Mouse (Mus musculus) adrenal gland, adult 2 months (tissue): Measurements from ENCODE around the gene Pdss2. TPM values are rescaled to one million over a fixed set of nuclear protein-coding genes. Genes with fewer than 3 reads are reported as not detected.

ENCODE experiments used
- DNase-seq: peaks from one replicate; pipeline ENCODE4 v3.0.0; 2021
- long read RNA-seq: library from polyadenylated mRNA; stranded (forward); transcript quantifications from one replicate; pipeline ENCODE4 v2.0.0, GENCODE M21; 2021
- polyA plus RNA-seq: library from polyadenylated mRNA; depleted of rRNA; stranded (reverse); fragments of >200 nt; gene quantifications from 2 replicates; pipeline ENCODE4 v1.2.3, GENCODE M21; 2012; rRNA removed
- total RNA-seq, 2 experiments: library from RNA; stranded (reverse); gene quantifications; 2 replicates each; pipeline ENCODE4 v1.2.3; 2021

Pdss2 gene
- total RNA-seq (10 to 100 TPM; 18.9 to 19.9 TPM), polyA plus RNA-seq (25.8 and 26.7 TPM in 2 replicates)
- long read RNA-seq, transcript Pdss2-201 (8 exons, 2,127 nt): major isoform, 12 of 16 reads
- long read RNA-seq, partial matches to known transcripts: 0 of 16 reads
- long read RNA-seq, other reads (novel, unspliced or antisense): 4 of 16 reads

DNA sequence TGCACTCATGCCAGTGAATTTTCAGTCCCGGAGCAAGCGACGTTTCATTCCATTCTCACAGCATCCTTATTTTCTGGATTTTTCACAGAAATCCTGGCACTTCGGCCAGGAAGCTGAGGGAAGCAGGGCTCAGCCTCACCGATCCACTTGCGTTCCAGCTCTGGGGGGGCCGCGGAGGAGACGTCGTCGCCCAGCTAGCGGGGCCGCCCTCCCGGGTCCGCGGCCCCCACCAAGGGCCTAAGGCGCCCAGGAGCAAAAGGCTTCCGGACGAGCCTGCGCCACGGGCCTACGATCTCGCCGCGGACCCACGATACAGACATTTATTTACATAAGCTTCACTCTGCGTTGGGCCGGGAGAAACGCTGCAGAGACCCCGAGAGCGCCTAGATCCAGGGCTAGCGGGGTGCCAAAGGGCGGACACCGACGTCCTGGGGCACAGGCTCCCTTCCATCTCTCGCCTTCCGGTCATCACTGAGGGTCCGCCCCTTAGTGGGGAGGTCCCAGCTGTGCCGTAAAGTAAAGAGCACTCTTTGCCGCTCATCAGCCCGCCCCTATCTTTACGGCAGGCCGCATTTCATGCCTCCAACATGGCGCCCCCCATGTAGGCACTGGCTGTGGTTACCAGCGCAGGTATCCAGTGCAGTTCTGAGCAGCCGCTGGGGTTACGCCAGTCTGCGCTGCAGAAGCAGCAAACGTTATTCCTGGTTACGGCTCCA, at the start of gene Pdss2:
Gene Pdss2, plus strand, starts transcription at position 577 of the 716 bp plus-strand sequence.
- DNase-seq: peak; percentile 97

DNA sequence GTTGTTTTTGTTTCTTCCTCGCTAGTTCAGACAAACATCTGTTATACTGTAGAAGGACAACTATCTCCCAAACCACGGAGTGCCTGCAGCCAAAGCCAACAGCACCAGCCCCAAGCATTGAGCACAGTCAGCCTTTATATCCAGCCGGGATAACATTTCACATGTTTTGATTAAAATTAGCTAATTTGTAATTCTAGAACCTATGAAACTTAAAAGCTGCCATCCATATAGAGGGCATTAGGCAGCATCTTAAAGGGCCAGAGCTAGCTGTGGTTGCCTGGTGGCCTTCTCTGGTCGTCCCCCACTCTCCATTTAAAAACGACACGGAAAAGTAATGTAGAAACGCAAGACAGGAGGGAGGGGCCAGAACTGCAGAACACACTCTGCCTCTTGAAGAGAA, 49.2 kb upstream of the Pdss2 start:
- DNase-seq: no peak

DNA sequence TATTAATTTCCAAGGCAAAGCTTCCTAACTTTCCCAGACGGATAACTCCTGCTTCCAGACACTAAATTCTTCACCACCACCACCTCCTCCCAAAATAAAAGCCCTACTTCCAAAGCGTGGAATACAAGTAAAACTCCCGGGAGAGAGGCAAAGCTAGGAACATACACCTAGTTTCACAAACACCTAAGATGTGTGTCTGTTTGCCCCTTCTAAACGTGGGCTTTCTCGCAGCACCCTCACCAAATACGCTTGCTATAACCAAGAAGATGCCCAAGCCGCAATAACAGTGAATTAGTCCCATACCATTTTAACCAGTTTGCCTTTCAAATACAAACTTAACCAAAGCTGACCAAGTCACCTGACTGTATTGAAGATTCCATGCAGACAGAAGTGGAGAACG, 48.7 kb upstream of the Pdss2 start:
- DNase-seq: no peak

DNA sequence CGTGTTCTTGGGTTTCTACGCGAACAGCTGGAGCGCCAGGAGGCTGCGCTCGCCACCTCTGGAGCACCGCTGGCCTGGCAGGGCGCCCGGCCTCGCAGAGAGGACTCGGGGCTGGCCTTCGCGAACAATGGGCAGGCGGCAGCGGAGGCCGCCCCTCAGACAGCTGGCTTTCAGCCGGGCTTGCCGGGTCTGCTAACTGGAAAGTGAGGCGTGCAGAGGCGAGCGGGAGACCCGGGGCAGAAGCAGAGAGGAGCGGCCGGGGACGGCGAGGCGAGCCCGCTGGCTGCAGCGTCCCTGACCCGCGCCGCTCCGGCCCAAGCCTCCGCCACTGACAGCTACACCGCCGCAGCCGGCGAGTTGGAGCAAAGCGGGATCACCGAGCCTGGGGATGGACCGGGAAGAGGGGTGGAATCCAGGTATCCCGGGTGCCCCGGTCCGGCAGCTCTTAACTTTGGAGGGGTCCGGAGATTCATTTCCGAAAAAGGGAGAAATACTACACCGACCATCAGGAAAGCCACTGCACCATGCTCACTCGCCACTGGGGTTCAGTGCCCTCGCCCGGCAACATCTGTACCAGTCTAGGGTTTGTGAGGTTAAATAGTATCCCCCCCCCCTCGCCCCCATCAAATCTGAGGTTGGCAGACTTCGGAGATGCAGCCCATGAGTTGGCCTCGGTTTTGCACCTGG, 48.0 kb upstream of the Pdss2 start:
- DNase-seq: peak; percentile 88

DNA sequence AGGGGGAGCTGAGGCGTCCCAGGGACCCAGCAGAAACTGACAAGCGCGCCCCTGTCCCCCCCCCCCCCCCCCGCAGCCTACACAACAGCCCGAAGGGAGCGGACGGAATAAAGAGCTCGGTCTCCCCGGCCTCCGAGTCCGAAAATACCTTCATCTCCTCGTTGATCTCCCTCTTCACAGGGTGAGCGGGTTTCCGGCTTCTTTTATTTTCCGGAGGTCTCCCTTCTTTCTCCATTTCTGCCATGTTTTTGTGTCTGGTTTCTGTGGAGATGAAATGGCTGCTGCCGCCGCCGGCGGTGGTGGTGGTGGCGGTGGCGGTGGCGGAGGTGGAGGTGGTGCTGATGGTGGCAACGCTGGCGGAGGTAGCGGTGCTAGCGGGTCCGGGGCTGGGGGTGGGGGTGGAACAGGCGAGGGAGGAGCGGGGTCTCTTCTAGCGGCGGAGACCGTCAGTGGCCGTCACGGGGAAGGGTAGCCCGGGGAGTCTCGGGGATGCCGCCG, 47.4 kb upstream of the Pdss2 start:
- DNase-seq: peak; percentile 60

DNA sequence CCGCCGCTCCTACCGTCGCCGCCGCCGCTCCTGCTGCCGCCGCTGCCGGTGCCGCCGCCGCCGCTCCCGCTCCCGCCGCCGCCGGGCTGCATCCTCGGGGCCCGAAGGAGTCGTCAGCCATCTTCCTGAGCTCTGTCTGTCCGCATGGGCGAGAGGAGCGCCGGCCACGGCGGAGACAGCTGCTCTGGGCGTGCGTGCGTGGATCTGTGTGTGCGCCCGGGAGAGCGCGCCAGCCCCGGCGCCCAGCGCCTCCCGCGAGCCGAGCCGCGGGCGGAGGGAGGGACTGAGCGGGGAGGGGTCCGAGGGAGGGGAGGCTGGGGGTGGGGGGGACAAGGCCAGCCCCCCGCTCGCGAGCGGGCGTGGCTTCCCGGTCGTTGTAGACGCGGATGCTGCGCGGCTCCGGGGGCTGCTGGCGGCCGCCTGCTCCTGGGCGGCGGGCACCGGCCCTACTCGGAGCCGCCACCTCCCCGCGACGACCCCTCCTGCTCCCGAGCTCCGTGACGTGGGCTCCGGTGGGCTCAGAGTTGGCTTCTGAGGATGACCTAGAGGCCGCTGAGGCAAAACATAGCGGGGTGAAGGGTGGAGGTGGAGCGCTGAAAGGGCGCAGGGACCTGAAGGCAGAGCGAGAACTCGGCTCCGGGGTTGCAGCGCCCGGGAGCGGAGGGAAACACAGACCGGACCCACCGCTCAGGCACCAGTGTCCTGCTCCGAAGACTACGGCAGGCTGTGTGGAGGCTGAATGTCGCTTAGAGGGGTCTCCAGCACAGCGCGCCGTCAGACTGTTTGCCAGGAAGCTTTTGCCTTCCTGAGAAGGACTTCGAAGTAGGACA, 46.7 kb upstream of the Pdss2 start, which contains the start of the genes Sobp and 9030612E09Rik:
Gene Sobp, minus strand, starts transcription at position 205 of the 830 bp plus-strand sequence.
Gene 9030612E09Rik, plus strand, starts transcription at position 379 of the 830 bp plus-strand sequence.
- peak; percentile 78 for DNase-seq

DNA sequence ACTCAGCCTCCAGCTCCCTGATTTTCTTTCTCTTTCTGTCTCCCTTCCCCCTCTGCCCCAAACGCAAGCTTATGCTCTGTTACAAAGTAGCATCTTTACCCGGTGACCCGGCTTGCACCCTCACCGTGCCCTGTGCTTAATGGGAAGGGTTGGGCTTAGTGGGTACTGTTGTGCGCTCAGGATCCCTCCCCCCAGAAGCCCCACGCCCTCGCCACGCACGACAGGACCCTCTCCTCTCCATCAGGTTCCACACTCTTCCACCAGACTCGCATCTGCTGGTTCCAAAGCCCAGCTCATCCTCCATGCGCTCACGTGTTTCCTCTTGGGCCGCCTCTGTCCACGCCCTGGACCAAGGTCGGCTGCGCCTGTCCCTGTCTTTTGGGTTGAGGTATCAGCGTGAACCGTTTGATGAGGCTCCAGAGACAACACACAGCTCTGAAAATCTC, 46.1 kb upstream of the Pdss2 start:
- DNase-seq: peak; percentile 54

DNA sequence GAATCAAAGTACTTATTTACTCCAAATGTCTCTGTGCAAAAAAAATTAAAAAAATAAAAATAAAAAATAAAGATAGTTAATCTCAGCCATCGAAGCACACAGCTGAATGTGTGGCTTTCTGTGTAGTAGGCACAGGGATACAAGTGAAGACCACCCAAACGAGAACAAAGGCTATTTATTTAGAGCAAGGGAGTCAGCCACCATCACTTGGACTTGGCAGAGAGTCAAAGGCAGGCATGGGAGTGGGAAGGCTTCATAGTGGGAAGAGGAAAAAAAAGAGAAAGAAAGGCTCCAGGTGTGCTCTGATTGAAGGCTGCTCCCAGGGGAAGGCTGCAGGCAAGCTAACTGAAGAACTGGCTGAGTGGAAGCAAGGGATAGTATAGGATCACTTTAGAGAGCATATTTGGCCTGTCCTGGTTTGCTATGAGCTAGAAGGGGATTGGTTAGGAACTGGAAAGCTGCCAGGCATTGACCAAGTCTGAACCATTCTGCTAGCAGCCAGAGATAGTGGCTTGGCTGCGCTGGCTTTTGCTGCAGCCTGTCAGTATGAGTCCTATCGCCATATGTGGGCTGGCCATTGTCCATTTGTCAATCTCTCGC, 40.9 kb upstream of the Pdss2 start:
- DNase-seq: peak; percentile 23

DNA sequence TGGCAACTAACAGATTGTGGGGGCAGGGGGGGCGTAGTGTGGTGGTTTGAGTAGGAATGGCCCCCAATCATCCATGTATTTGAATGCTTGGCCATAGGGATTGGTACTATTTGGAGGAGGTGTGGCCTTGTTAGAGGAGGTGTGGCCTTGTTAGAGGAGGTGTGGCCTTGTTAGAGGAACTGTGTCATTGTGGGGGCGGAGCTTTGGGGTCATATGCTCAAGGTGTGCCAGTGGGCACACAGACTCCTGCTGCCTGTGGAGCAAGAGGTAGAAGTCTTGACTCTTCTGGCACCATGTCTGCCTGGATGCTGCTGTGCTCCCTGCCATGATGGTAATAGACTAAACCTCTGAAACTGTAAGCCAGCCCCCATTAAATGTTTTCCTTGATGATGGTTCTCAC, 21.1 kb upstream of the Pdss2 start:
- DNase-seq: no peak

DNA sequence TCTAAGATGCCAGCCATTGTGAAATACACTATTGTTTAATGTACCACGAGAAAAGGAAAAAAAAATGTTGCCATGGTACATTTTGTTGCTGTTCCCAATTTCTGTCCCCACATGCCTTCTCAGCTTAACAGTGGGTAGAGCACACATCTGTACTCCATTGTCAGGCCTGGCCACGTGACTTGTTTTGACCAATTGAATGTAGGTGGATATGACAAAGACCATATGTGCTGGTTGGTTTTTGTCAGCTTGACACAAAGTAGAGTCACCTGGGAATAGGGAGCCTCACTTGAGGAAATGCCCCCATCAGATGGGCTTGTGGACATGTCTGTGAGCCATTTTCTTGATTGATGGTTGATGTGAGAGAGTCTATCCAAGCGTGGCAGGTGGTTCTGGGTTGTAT, 17.4 kb upstream of the Pdss2 start:
- DNase-seq: no peak

DNA sequence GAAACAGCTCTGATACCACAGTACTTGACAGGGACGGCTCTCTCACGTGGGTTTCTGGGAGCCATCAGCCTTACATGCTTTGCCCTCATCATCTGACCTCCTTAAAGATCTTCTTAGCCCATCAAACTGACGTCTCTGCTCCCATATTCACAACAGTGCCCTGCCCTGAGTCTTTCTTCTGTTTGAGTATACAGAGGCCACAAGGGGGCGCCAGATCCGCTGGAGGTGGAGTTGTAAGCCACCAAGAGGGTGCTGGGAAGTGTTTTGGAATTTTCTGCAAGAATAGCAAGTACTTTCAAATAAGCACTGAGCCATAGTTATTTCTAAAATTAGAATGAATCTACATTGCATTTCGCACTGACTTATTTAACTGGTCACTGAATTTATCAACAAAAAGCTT, 9.4 kb upstream of the Pdss2 start:
- DNase-seq: peak; percentile 15

DNA sequence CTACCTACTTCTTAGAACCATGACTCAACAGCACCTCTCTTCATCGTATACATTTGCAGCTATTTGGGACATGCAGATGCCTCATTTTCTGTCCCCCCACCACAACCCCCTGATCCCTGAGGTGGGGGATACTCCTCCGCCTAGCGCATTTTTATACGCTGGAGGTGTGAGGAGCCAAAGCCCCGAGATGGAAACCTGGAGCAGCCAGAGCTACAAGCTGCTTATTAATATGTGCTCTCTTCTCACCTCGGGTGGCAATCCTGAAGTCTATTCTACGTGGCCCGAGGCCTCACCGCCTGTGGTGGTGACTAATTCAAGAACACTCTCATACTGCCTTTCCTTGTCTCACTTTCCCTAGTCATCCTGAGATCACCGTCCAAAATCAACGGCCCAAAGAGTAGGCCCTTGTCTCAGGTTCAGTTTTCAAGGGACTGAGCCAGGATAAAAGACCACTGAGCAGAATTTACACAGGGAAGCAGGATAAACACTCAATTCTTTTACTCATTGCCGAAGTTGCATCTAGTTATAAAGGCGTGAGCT, 3.9 kb upstream of the Pdss2 start:
- no peak for DNase-seq

DNA sequence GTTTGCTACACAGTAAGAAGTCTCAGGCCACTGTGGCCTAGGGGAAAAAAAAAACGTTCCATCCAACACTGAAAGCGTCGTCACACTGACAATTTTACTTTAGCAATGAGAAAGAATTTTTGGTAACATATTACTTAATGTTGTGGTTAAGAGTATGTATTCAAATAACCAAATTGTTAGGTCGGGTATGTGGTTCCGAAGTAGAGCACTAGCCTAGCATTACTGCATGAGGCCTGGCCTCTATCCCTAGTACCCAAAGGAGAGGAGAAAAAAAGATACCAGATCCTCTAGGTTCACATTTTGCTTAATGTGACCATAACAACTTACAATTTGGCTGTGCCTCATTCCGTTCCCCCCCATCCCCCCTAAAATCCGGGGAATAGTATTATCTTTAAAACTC, 807 bp upstream of the Pdss2 start:
- DNase-seq: no peak

DNA sequence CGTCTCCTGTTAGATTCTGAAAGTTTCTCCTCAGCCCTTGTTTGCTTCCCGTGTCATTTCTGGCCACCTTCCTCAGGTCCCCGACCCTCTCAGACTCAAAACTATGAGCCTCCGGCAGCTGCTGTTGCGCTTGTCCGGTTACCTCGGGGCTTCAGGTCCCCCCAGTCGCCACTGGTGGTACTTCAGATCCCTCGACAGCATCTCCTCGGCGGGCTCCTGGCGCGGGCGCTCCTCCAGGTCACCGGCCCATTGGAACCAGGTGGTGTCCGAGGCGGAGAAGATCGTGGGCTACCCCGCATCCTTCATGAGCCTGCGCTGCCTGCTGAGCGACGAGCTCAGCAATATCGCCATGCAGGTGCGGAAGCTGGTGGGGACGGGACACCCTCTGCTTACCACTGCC, 373 bp downstream of the Pdss2 start:
- no peak for DNase-seq

DNA sequence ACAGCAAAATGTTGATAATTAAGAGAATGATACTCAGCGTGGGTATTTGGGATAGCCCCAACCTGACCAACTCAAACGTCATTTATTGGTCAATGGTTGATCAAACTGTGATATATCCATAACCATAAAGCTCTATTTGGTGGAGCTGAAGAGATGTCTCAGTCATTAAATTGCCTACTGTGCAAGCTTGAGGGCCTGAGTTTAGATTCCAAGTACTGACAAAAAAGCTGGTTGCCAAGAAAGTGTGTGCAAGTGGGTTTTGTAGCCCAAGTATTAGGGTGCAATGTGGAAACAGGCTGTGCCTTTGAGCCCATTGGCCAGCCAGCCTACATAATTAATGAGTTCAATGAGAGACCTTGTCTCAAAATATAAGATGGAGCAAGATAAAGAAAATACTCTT, 2.1 kb downstream of the Pdss2 start:
- DNase-seq: no peak

DNA sequence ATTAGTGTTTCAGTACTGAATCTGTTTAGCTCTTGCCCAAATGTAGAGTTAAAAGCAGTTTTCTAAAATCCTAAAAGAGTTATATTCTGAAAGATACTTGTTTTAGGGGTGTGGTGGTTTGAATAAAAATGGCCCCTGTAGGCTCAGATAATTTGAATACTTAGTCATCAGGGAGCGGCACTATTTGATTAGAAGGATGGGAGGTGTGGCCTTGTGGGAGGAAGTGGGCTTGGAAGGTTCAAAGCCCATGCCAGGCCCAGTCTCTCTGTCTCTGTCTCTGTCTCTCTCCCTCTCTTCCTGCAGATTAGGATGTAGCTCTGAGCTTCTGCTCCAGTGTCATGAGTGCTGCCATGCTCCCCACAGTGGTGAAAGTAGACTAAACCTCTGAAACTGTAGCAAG, 5.1 kb downstream of the Pdss2 start:
- DNase-seq: no peak

DNA sequence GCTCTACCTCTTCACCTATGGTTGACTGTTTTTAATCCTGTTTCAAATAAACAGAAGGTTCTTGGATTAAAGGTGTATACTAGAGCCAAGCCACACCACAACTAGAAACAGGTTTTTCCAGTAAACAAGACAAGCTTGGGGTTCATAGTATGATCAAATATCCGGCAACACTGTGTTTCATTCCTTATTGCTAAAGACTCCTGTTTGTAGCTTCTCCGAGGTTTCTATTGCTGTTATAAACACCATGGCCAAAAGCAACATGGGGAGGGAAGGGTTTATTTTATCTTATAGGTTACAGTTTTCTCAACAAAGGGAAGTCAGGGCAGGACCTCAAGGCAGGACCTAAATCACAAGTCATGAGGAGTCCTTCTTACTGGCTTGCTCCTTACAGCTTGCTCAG, 8.0 kb downstream of the Pdss2 start:
- DNase-seq: no peak

DNA sequence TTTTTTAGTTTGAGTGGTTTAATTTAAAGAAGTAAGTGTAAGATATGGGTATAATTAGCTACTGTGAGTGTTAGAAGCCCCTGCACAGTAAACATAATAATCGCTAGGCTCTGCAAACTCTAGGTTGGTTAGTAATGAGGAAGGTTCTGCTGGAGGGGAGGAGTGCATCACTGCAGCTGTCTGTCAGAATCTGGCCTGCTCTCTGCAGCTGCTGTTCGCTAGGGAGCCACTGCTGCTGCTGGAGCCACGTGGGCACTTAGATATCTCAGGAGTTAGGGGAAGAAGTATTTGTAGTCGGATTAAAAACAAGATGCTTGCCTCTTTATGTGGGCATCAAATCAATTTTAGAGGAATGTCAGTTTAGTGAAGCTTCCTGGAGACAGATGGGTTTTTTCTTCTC, 13.2 kb downstream of the Pdss2 start:
- DNase-seq: no peak

DNA sequence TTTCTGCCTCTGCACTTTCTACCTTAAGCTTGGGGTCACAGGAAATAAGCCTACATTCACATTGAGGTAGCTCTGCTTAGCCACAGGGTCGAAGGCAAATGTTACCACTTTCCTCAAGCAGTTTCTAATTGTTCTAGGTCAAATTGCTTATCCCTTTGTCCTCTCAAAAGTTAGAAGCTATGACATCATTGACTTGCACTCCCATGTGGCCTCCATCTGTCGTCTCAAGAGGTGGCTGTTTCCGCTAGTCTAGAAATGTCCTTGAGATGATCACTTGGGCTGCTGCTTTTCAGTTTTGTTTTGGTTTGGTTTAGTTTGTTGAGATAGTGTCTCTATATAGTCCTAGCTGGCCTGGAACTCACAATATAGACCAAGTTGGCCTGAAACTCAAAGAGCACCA, 13.7 kb downstream of the Pdss2 start:
- no peak for DNase-seq

DNA sequence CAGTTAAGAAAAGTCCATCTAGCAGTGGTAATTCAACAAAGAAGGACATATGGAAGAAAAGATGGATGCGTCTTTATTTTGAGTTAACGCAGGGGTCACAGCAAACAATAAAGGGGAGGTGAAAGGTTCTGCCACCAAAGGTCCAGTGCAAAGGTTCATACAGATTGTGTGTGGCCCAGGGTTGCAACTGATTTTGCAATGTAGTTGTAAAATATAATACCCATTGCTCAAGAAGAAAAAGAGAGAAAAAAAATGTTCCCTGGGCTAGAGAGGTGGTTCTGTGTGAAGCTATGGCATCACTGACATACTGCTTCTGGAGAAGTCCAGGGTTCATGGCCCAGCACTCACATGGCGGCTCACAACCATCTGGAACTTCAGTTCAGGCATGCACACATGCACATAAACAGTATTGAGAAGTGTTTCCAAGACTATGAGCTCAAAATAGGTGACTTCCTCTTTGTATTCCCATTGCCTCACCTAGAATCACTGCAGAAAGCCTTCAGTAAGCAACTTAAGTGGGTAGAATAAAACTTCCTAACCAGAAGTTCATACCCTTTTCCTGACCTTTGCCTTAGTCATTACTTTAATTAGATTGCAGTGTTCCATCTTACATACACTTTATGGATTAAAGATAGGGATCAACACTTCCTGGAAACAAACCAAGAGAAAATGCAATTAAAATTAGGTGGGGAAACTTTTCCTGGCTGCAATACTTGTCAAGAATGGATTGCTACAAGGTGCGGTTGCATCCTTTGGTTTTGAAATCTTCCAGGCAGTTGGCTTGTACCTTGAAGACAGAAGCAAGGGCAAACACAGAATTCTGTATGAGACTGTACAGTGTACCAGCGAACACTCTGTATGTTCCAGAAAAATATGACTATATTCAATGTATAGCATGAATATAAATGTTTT, 14.7 kb downstream of the Pdss2 start:
- DNase-seq: no peak
